Mouse (Mus musculus): ENCODE measurements around the gene Mcrip1. TPM values are rescaled to one million over a fixed set of nuclear protein-coding genes. Genes with fewer than 3 reads are reported as not detected.
A peak's percentile ranks its signal among the peaks of the same experiment; 100 is the strongest.
"Not testable (repeated sequence)": the region's sequence is repeated elsewhere in the genome, so short reads cannot be mapped to it uniquely, and the experiment has no call there.

Mcrip1 gene
- polyA plus RNA-seq (2015; fragmentation: Nextera tagmentation; extraction: Ambion mirVana), result 243 and 246 TPM in 2 replicates

DNA sequence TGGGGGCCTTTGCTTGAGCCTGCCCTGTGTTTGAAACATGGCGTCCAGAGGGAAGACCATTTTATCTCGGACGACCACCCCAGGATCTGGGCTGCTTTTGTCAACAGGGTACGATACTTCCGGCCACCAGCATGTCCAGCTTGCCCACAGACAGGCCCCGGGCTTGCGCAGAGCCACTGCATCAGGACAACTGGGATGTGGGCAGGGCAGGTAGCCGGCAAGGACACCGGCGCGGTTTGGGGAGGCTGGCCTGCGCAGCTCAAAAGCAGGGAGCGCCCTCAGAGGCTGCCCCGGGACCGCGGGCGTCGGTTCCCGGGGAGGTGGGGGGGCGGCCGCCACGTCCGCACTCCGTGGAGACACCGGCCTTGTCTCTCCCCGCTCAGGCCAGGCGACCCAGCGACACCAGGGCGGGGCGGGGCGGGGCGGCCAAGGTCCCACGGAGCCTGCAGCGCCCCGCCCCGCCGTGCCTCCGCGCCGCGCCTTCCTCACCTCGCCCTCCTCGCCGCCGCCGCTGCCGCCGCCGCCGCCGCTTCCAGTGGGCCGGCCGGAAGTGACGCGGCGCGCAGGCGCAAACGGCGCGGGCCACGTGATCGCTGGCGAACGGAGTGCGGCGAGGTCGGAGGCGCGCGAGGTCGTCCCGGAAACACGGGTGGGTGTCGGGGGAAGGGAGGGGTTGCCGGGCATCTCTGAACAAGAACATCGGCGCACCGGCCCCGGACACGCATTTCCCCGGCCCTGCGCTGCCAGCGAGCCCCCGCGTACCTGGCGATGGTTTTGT, at the start of gene Mcrip1:
Gene Mcrip1, minus strand, starts transcription at position 560 of the 778 bp plus-strand sequence.
- WGBS, result 1% methylated on average over 65 of the region's 87 CpGs
- ATAC-seq (ENCODE audit: low FRiP score, low read depth), result peak; percentile 91

DNA sequence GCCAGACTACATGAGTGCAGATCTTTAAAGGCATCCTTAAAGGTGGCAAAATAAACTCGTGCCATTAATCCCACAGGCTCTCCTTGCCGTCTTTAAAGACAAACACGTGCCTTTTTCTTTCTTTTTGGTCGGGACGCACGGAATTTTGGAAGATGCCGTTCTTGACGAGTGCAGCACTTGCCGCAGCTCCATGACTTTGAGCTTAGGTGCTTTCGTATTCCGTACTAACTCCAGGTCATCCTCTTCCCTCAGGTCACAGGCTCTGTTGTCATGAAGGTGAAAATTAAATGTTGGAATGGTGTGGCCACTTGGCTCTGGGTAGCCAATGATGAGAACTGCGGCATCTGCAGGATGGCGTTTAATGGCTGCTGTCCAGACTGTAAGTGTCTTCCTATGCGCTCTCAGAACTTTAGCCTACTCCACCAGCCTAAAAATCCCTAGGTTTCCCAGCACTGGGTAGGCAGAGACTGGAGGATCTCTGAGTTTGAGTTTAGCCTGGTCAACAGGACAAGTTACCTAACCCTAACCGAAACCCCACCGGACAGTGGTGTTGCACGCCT, 49.5 kb upstream of the Mcrip1 start:
- H3K27me3 ChIP-seq, result no peaks in the 10 kb centered on the region
- peaks cover 23% of the 10 kb centered on the region for H3K4me1 ChIP-seq (replicated peaks)
- no peak for ATAC-seq (ENCODE audit: low FRiP score, low read depth)
- peak overlapping the region; percentile 86 for H3K4me3 ChIP-seq
- 46% methylated on average over 17 of the region's 17 CpGs for WGBS
- H3K4me2 ChIP-seq, result peak overlapping the region; percentile 97
- peak overlapping the region; percentile 80 for H3K27ac ChIP-seq (replicated peaks)
- peak overlapping the region; percentile 45 for H3K9ac ChIP-seq
- no peaks in the 10 kb centered on the region for H3K9me3 ChIP-seq
- peaks cover 49% of the 10 kb centered on the region for H3K36me3 ChIP-seq

More for the DNA sequence above, at the start of gene Mcrip1:
- Histone ChIP-seq H3K4me3 (peak within 1 kb of the TSS; percentile 97), H3K9me3 (no peaks in the 10 kb centered on the region), H3K36me3 (peaks cover 8% of the 10 kb centered on the region), H3K4me2 (peak within 1 kb of the TSS; percentile 82), H3K27ac (replicated peaks) (peak within 1 kb of the TSS; percentile 85), H3K27me3 (no peaks in the 10 kb centered on the region), H3K4me1 (replicated peaks) (peaks cover 26% of the 10 kb centered on the region), H3K9ac (peak within 1 kb of the TSS; percentile 97)

DNA sequence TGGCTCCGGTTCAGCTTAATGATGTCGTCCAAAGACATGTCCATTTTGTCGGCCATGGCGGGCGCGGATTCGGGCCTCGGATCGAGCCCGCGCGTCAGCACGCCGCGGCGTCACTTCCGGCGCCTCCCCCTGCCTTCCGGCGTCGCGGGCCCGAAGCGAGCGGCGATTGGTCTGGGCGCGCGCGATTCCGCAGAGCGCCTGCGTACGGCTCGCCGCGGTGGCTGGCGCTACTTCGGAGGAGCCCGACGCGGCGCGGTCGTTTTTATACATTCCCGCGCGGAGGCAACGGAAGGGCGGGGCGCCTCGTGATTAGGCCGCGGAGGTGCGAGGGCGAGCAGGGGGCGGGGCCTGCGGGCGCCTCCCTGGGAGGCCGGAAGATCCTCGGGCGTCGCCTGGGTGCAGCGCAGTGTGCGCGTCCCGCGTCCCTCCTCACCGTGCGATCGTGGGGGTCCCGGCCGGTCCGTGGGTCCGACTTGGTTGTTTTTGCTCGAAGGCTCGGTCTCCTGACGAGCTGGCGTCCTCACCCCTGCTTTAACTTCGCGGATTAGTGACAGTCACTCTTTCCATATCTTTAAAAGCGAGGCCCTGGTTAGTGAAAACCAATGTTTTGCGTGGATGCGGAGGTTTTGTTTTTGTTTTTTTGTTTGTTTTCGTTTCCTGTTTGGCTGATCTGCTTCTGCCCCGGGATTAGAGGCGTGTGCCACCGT, 48.9 kb upstream of the Mcrip1 start, which contains the start of the genes Alyref and Anapc11:
Gene Alyref, minus strand, starts transcription at position 83 of the 707 bp plus-strand sequence.
Gene Anapc11, plus strand, starts transcription at position 139 of the 707 bp plus-strand sequence.
- under 1% methylated on average over 78 of the region's 88 CpGs for WGBS
- Histone ChIP-seq H3K4me3 (peak within 1 kb of the TSS; percentile 86), H3K9me3 (no peaks in the 10 kb centered on the region), H3K36me3 (peaks cover 51% of the 10 kb centered on the region), H3K27me3 (no peaks in the 10 kb centered on the region), H3K4me1 (replicated peaks) (peaks cover 23% of the 10 kb centered on the region), H3K4me2 (peak within 1 kb of the TSS; percentile 97), H3K27ac (replicated peaks) (peak within 1 kb of the TSS; percentile 82), H3K9ac (peak within 1 kb of the TSS; percentile 79)
- ATAC-seq (ENCODE audit: low FRiP score, low read depth), result peak; percentile 98

GRCm38 (mm10) chr11:120597240-120598235, 48.0 kb upstream of the Mcrip1 start:
- Histone ChIP-seq H3K4me3 (peak overlapping the region; percentile 86), H3K4me1 (replicated peaks) (peaks cover 23% of the 10 kb centered on the region), H3K36me3 (peaks cover 52% of the 10 kb centered on the region), H3K27ac (replicated peaks) (peak overlapping the region; percentile 82), H3K9me3 (no peaks in the 10 kb centered on the region), H3K27me3 (no peaks in the 10 kb centered on the region), H3K9ac (peak overlapping the region; percentile 79), H3K4me2 (peak overlapping the region; percentile 97)
- 4% methylated on average over 99 of the region's 99 CpGs for WGBS
- peak; percentile 59; the same call in 1 of the 2 replicates for ATAC-seq (ENCODE audit: low FRiP score, low read depth)

GRCm38 (mm10) chr11:120588531-120588930, 39.0 kb upstream of the Mcrip1 start:
- WGBS, result 95% methylated on average over 6 of the region's 6 CpGs
- Histone ChIP-seq H3K4me1 (replicated peaks) (no peaks in the 10 kb centered on the region), H3K27ac (replicated peaks) (no peak overlapping the region), H3K9ac (no peak overlapping the region), H3K36me3 (peaks cover 84% of the 10 kb centered on the region), H3K9me3 (no peaks in the 10 kb centered on the region), H3K27me3 (no peaks in the 10 kb centered on the region), H3K4me3 (no peak overlapping the region), H3K4me2 (no peak overlapping the region)
- no peak for ATAC-seq (ENCODE audit: low FRiP score, low read depth)

DNA sequence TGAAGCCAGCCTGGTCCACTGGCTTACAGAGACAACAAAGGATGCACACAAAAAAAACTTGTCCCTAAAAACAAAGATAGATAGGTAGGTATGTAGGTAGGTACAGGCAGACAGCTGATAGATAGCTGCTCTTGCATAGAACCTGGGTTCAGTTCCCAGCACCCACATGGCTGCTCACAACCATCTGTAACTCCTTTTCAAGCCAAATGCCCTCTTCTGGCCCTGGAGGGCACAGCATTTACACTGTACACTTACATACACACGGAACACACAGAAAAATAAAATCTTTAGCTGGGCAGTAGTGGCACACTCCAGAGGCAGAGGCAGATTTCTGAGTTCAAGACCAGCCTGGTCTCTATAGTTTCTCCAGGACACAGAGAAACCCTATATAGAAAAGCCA, 34.4 kb upstream of the Mcrip1 start:
- peaks cover 47% of the 10 kb centered on the region for H3K36me3 ChIP-seq
- no peak overlapping the region for H3K4me2 ChIP-seq
- H3K9me3 ChIP-seq, result no peaks in the 10 kb centered on the region
- no peak for ATAC-seq (ENCODE audit: low FRiP score, low read depth)
- no peak overlapping the region for H3K4me3 ChIP-seq
- no peak overlapping the region for H3K9ac ChIP-seq
- 90% methylated on average over 1 of the region's 1 CpGs for WGBS
- no peak overlapping the region for H3K27ac ChIP-seq (replicated peaks)
- H3K4me1 ChIP-seq (replicated peaks), result peaks cover 28% of the 10 kb centered on the region
- H3K27me3 ChIP-seq, result no peaks in the 10 kb centered on the region

GRCm38 (mm10) chr11:120582982-120583293, 33.4 kb upstream of the Mcrip1 start:
- ATAC-seq (ENCODE audit: low FRiP score, low read depth); H3K4me2 ChIP-seq; H3K9me3 ChIP-seq; H3K4me3 ChIP-seq; H3K27ac ChIP-seq (replicated peaks); H3K27me3 ChIP-seq; H3K9ac ChIP-seq: not testable (repeated sequence)
- peaks cover 49% of the 10 kb centered on the region for H3K36me3 ChIP-seq
- WGBS, result 92% methylated on average over 2 of the region's 2 CpGs
- H3K4me1 ChIP-seq (replicated peaks), result peaks cover 34% of the 10 kb centered on the region

DNA sequence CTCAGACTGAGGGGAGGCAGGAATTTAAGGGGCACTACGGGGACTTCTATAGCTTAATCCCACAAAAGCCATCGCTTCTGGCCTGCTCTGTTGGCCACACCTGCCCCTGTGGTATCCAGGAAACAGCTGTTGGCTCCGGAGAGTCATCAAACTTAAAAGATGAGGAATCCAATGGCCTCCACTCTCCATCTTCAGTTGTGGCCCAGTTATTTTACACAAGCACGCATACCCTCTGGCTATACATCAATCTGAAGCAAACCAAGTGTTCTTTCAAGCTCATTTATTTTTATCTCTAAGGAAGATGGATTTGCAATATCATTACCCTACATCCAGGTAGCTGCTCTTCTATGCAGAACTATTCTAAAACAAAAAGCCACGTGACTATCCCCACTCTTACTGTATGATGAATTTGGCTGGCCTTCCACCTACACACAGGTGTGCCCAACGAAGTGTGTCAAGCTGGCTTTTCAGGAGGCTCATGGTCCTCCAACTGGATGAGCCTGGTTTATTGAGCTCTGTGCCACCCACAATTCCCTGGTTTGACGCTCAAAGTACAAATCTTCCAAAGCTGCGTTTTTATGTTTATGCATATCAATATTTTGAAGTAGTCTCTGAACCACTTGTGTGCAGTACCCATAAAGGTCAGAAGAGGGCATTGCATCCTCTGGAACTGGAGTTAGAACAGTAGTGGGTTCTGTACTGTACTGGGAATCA, 32.9 kb upstream of the Mcrip1 start:
- Histone ChIP-seq H3K4me3 (peak overlapping the region; percentile 76), H3K4me2 (peak overlapping the region; percentile 84), H3K27ac (replicated peaks) (peak overlapping the region; percentile 96), H3K27me3 (no peaks in the 10 kb centered on the region), H3K9ac (peak overlapping the region; percentile 97), H3K4me1 (replicated peaks) (peaks cover 34% of the 10 kb centered on the region), H3K9me3 (no peaks in the 10 kb centered on the region), H3K36me3 (peaks cover 50% of the 10 kb centered on the region)
- ATAC-seq (ENCODE audit: low FRiP score, low read depth), result no peak
- 73% methylated on average over 8 of the region's 8 CpGs for WGBS

DNA sequence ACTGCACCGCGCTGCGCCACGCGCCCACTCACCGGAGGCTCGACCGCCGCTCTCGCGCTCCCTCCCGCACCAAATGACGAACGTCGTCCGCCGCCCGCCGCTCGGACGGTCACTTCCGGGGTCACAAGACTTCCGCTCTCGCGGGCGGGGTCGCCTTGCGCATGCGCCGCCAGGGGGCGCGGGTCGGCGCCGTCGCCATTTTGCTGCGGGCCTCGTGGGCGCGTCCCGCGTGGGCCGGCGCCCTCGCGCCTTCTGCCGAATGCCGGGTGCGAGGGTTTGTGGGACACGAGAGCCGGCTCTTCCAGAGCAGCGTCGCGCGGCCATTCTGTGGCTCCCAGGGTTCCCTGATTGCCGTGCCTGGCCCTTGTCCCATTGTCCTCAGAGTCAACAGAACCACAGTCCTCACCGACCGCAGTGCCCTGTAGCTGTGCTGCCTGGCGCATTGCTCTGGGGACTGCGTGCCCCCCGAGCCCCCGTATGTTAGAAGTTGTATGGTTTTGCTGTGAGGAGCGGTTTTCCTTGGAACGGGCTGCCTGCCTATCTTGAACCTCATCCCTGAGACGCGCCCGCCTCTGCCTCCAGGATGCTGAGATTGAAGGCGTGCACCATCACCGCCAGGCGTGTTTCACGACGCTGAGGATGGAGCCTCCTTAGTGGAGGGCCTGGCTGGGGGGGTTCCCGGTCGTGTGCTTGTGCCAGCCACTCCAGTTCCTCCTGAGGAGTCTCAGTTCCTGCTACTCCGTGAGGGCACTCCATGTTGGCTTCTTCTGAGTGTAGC, 32.2 kb upstream of the Mcrip1 start, which contains the start of gene Arhgdia:
Gene Arhgdia, minus strand, starts transcription at position 135 of the 778 bp plus-strand sequence.
- 2% methylated on average over 61 of the region's 75 CpGs for WGBS
- Histone ChIP-seq H3K27me3 (no peaks in the 10 kb centered on the region), H3K36me3 (peaks cover 44% of the 10 kb centered on the region), H3K27ac (replicated peaks) (peak within 1 kb of the TSS; percentile 96), H3K4me2 (peak within 1 kb of the TSS; percentile 84), H3K4me3 (peak within 1 kb of the TSS; percentile 76), H3K4me1 (replicated peaks) (peaks cover 34% of the 10 kb centered on the region), H3K9ac (peak within 1 kb of the TSS; percentile 97), H3K9me3 (no peaks in the 10 kb centered on the region)
- ATAC-seq (ENCODE audit: low FRiP score, low read depth), result peak; percentile 76

GRCm38 (mm10) chr11:120580871-120581331, 31.4 kb upstream of the Mcrip1 start:
- under 1% methylated on average over 44 of the region's 44 CpGs for WGBS
- Histone ChIP-seq H3K27me3 (no peaks in the 10 kb centered on the region), H3K36me3 (peaks cover 36% of the 10 kb centered on the region), H3K27ac (replicated peaks) (peak overlapping the region; percentile 96), H3K4me3 (peak overlapping the region; percentile 76), H3K9ac (peak overlapping the region; percentile 97), H3K4me1 (replicated peaks) (peaks cover 34% of the 10 kb centered on the region), H3K9me3 (no peaks in the 10 kb centered on the region), H3K4me2 (peak overlapping the region; percentile 84)
- ATAC-seq (ENCODE audit: low FRiP score, low read depth), result peak; percentile 42
